Mouse (Mus musculus) adrenal gland, adult (tissue): ENCODE data around the gene Hist2h2be.
A peak's percentile ranks its signal among the peaks of the same experiment; 100 is the strongest.

Experiments
- DNase-seq, 2 experiments: peaks; one replicate each; pipeline ENCODE4 v3.0.0; 2022 to 2023; ENCODE audit warnings: low spot score in 1 of 2; ENCODE audit not compliant: inconsistent age in 2 of 2

The Hist2h2be gene

DNA sequence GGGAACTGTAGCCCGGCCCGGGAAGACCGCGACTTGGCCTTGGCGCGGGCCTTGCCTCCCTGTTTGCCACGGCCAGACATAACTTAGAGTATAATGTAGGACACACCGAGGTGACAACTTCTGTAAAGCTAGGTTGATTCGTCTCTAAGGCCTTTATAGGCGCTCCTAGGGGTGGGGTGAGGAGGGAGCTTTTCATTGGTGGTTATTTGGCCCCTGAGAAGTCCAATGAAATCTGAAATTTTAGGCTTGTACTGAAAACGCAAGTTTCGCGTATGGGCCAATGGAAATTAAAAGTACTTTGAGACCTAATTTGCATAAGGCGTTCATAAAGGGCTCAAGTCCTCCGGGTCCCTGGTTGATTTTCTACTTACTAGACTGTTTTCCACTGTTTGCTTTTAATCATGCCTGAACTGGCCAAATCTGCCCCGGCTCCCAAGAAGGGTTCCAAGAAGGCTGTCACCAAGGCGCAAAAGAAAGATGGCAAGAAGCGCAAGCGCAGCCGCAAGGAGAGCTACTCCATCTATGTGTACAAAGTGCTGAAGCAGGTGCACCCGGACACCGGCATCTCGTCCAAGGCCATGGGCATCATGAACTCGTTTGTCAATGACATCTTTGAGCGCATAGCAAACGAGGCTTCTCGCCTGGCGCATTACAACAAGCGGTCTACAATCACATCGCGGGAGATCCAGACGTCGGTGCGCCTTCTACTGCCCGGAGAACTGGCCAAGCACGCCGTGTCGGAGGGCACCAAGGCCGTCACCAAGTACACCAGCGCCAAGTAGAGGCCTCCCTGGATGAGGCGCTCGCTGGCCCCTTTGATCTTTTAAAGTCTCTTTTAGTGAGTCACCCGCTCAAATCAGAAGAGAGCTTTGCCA, at the start of gene Hist2h2be, which contains the start of gene Hist2h2ac:
Gene Hist2h2be (plus strand): TSS at position 355 of the 875 bp plus-strand sequence.
Gene Hist2h2ac (minus strand): TSS at position 116 of the 875 bp plus-strand sequence.
- peak; percentile 93 to 99 for DNase-seq

- DNase-seq = no peak
These were observed 49.2 kb upstream of the Hist2h2be start for GRCm38 (mm10) chr3:96171583-96172196.

DNA sequence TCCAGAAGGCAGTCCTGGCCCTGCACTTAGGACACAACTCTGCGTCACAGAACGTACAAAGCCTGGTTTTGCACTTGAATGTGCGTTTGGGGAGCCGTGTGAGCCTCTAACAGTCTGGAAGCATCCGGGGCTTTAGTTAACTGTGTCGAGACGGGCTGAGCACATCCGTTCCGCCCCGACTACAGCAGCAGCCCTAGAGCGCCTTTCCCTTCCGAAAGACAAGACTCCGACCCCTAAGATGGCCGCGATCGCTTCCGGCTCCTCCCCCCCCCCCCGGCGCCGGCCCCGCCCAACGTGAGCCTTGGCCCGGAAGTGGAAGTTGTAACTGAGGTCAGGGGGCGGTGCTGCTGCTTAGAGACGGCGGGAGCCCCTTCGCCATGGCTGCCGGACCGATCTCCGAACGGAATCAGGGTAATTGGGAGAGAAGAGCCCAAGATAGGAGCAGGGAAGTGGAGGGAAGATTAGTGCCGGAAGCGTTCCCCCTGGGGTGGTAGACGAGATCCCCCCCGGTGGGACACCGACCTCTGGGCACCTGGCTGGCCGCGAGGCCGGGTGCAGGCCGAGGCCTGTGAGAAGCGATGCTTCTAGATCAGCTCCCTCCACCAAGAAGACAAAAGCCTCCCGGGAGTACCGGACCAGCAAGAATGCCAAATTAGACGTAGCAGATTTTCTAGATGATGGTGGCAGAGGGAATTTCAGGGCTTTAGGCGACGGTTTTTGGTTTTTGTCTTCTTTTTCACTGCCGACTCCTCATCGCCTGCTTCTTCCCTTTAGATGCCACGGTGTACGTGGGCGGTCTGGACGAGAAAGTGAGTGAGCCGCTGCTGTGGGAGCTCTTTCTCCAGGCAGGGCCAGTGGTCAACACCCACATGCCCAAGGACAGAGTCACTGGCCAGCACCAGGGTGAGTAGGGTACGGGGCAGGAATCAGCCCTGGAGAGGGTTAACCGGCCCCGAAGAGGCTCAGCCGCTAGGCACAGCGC, 48.4 kb upstream of the Hist2h2be start, which contains the start of gene Sf3b4:
Gene Sf3b4 (plus strand): TSS at position 136 of the 982 bp plus-strand sequence.
- peak; percentile 87 to 96 for DNase-seq

GRCm38 (mm10) chr3:96173185-96173584, 47.7 kb upstream of the Hist2h2be start:
- no peak for DNase-seq

DNA sequence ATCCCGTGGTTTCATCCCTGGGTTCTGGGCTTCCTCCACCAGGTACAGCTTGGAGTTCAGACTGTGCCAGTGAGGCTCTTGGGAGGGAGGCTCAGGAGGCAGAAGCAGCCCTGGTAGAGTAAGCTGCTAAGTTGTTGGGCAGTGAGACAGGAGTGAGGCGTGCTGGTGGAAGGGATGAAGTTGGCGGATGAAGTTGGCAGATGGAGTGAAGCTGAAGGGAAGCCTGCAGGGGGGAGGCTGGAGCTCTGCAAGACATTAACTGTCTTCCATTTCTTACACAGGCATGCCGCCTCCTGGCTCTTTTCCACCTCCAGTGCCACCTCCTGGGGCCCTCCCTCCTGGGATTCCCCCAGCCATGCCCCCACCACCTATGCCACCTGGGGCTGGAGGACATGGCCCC, 46.9 kb upstream of the Hist2h2be start:
- peak in 1 of 2 experiments; percentile 40 for DNase-seq

GRCm38 (mm10) chr3:96175251-96175650, 45.7 kb upstream of the Hist2h2be start:
- no peak for DNase-seq

GRCm38 (mm10) chr3:96178427-96178826, 42.5 kb upstream of the Hist2h2be start:
- DNase-seq = no peak

DNA sequence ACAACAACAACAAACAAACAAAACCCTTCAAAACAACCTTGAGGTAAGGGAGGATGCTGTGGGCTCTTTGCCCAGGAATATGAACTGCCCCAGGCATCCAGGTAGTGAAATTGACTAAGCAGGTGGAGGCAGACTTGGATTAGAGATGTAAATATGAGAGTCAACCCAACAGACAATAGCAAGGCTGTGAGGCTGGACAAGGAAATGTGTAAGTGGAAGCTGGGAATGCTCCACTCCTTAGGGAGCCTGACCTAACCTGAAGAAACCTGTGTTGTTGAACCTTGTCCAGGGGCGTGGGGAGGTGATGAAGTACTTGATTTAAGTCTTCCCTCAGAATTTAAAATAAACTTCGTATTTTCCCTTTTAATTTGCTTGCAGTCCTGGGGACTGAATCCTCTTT, 42.0 kb upstream of the Hist2h2be start:
- no peak for DNase-seq

DNA sequence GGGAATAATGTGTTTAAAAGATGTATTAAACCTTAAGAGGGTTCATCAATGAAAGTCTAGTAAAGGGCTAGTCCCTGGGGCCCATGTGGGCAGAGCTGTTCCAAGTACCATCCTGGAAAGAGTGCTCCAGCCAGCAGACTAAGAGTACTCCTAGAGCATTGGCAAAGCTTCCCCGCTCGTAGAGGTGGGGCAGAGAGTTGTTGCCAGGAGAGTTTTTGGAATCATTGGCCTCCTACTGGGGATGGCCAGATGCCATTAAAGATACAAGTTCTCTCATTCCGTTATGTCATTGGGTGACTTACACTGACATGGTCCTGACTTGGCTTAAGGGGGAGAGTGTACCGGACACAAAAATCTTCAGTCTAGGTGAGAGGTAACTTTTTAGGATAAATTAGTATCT, 41.4 kb upstream of the Hist2h2be start:
- DNase-seq = peak; percentile 35 to 73

- peak; percentile 44 to 72 for DNase-seq
These were observed 40.0 kb upstream of the Hist2h2be start, which contains the start of gene Sv2a for GRCm38 (mm10) chr3:96180727-96181477. TSS of gene Sv2a (plus strand) at chr3:96181151.

GRCm38 (mm10) chr3:96181510-96182381, 39.2 kb upstream of the Hist2h2be start:
- DNase-seq = no peak

DNA sequence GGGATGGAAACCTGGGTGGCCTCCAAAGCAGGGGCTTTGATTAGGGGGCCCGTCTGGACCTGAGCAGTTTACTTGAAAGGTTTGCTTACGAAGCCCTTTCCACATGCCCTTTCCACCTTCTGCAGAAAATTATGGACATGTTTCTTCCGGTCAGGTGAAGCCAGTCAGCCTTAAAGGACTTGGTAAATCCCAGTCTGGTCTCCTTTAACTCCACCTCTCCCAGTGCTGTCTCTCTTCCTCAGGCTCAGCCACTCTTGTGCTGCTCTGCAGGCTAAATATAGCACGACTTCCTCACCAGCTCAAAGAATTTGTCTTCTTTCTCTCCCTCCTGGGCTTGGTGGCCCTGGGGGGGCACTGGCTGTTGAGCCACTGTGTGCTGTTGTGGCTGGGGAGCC, 38.5 kb upstream of the Hist2h2be start:
- DNase-seq = no peak

GRCm38 (mm10) chr3:96192977-96193376, 27.9 kb upstream of the Hist2h2be start:
- DNase-seq = no peak

- DNase-seq = no peak
These were observed 26.0 kb upstream of the Hist2h2be start for GRCm38 (mm10) chr3:96194966-96195365.

- no peak for DNase-seq
These were observed 25.2 kb upstream of the Hist2h2be start for GRCm38 (mm10) chr3:96195616-96196313.

GRCm38 (mm10) chr3:96196437-96197128, 24.3 kb upstream of the Hist2h2be start:
- no peak for DNase-seq

GRCm38 (mm10) chr3:96197129-96197749, 23.7 kb upstream of the Hist2h2be start:
- peak; percentile 92 to 97 for DNase-seq
